Mouse (Mus musculus): ENCODE measurements around the gene Ak1.

Gene Ak1

DNA sequence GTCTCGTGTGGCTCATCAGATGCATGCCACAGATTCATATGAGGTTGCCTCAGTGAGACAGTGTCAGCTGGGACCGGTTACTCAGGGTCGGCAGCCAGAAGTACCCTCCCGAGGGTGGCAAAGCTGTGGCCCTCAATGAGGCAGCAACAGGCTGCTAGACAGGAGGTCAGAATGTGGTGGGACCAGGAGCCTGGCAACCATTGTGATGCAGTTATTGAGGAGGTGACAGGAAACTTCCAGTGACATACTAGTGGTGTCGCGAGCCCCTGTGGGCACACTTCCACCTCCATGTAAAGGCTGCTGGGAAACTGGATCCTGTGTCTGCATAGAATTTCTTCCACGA, at the start of gene Ak1:
Gene Ak1, plus strand, starts transcription at position 242 of the 343 bp plus-strand sequence.
- DNase-seq, result no peak

DNA sequence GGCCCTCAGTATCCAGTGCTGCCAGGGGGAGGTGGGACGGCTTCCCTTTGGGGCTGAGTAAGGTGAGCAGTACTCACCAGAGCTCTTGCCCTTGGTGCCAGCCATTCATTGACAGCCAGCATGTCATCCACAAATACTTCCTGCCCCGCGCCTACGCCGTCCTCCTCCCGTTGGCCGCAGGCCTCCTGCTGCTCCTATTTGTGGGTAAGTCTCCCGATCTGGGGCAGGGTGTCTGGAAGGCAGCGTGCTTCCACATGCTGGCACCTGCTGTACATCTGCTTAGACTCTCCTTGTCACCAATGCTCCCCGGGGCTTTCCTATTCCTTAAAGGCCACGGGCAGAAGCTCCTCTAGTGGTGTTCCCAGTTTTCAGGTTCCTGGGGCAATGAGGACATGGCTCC, 49.4 kb upstream of the Ak1 start:
- no peak for DNase-seq

DNA sequence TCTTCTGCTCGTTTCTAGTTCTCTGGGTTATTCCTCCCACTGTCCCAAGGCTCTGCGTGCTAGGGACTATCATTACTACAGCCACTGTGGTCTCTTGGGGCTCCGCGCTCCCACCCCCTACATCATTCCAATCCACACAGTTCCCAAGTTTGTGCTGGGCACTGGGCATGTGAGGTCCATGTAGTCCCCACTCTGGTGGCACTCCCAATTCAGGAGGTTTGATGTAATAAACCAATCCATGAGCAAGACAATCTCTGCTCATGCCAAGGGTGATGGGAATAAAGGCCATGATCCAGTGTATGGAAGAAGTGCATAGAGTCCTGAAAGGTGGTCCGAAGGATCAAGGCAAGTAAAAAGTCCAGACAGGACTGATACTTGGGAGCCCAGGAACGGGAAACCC, 47.1 kb upstream of the Ak1 start, which contains the start of gene Pip5kl1:
Gene Pip5kl1, plus strand, starts transcription at position 301 of the 400 bp plus-strand sequence.
- no peak for DNase-seq

DNA sequence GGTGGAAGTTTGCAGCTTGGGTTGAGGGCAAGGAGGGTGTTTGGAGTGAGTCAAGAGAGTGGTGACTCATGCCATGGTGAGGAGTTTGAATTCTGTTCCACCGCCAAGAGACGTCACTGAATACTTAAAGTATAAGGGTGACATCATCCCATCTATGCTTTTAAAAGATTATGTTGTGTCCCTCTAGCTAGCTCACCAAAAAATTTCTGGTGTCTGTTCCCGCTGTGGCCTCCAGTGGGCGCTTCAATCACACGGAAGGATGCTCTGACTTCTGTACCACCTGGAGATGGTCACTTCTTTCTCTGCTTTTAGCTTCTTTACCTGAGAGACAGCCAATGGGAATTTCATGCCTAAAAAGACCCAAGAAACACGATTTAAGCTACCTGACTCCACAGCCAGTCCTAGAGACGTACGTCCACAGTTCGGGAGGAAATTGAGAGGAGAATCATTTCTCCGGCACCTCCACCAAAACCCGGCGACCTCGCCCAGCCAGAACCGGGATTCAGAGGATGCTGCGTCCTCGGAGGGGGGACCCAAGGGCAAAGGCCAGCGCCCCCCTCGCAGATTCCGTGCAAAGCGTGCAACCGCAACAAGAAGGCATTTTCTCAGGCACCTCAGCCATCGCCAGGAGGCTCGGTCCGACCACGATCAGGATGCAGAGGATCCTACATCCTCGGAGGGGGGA, 46.5 kb upstream of the Ak1 start:
- DNase-seq, result peak; percentile 53

DNA sequence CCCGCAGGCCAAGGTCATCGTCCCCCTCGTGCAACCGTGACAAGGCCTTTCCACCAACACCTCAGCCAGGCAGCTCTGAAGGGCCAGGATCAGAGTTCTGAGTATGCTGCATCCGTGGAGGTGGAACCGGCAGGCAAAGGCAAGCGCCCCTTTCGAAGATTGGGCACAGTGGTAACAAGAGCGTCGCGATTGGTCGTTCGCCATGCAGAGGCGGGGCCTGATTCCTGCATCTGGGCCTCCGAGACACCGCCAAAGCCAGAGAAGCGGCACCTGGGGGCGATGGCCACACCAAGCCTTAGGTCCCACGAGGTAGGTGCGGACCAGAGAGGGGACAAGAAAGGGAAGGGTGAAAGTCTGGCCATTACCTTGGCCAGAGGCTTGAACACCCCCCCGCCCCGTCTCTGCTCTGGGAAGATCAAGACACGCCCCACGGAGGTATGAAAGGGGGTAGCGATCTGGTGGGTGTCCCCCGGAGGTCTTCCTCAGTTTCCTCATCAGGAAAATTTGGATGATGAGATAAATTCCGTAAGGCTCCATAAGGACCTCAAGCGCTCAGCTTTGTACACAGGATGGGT, 45.9 kb upstream of the Ak1 start, which contains the start of gene 9430097D07Rik:
Gene 9430097D07Rik, minus strand, starts transcription at position 99 of the 575 bp plus-strand sequence.
- no peak for DNase-seq

DNA sequence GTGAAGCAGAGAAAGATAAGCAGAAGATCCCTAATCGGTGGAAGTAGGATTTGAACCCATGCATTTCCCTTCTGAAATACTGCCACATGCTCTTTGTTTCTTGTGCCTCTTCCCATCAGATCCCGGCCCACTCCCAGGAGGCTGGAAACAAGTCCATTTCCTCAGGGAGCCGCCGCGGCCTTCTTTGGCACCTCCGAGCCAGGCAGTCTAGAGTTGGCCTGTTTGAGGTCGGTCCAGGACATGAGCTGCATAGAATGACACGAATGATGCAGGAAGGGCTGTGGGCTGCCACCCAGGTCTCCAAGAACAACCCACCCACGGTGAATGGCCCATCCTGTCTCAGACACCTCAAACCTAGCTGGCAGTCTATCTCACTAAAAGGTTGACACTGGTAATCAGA, 45.0 kb upstream of the Ak1 start:
- DNase-seq, result no peak

DNA sequence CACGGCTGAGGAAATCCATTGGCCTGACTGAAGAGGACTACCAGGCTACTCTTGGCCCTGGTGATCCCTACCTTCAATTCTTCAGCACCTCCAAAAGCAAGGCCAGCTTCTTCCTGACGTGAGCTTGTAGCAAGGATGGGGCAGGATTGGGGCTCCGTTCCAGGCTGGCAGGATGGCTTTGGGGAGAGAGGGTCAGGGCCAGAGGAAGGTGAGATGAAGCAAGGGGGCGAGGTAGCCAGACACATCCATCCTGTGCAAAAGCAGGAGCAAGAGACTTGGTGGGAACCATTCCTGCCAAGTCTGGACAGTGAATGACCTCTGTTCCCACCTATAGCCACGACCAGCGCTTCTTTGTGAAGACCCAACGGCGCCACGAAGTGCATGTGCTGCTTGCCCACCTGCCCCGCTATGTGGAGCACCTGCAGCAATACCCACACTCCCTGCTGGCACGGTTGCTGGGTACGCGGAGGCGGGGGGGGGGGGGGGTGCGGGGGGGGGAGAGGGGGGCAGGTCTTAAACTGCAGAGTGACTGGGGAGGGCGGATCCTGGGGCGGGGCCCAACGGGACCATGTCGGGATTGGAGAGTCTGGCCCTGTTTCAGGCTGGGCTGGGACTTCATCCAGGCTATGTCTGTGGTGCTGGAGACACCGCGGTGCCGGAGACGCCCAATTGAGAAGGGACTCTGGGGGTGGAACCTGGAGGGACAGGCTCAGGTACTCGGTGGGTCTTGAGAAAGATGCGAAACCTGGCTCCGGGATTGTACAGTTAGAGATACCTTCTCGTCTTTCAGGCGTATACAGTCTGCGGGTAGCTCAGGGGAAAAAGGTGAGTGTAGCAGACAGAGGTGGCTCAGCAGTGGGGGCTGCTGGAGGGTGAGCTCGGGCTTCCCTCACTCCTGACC, 43.2 kb upstream of the Ak1 start:
- DNase-seq, result no peak

DNA sequence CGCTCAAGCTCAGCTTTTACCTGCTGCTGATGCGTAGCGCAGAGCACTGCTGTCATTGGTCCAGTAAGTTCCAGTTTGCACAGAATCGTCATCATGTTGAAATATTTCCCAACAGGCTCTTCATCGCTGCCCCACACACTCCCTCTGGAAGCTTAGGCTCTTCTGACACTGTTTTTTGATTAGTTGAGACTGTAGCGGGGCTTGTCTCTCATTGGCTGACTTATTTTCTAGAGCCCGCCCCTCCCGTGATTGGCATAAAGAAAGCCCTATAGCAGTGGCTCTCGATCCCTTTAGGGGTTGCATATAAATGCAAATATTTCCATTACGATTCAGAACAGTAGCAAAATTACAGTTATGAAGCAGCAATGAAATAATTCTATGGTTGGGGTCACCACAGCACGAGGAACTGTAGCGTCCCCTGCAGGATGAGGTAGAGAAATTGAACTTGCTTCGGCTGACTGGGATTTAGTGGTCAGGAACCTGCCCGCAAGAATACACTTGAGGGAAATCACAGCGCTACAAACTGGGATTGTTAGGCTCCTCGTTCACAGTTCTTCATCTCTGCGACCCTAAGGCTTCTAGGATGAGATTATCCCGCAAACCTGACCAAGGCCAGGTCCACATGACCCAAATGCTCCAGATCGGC, 40.0 kb upstream of the Ak1 start:
- DNase-seq, result no peak

DNA sequence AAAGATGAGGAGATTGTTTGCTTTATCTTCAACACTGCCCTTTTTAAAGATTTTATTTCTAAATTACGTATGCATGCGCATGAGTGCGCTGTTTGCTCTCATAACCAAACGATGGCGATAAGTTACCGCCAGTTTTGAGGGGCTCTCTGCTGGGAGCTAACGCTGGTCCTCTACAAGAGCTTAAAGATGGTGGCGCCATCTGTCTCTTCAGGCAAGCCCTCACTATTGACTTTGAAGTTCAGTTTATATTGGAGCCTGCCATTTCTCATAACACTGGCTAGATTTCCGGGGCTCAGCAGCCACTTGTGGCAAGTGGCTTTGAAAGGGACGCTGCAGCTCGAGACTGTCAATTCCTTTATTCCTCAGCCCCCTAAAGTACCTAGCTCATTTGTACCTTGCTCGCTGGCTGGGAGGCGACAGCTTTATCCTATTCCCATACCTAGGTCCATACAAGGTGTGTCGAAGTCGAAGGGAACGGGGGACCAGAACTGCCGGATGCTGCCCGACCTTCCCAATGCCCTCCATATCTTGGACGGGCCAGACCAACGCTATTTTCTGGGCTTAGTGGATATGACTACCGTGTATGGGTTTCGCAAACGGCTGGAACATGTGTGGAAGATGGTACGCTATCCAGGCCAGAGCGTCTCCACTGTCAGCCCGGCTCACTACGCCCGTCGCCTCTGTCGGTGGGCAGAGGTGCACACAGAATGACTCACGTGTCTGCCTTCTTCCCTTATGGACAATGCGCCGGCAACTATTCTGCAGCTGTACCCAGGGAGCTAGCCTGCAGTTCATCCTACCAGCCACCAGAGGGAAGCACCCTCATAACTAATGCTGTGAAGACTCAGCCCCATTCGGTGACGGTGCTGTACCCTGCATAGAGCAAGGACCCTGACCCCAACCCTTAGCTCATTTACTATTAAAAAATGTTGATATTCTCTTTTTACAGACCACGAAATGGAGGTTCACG, 38.4 kb upstream of the Ak1 start:
- DNase-seq, result peak; percentile 89

DNA sequence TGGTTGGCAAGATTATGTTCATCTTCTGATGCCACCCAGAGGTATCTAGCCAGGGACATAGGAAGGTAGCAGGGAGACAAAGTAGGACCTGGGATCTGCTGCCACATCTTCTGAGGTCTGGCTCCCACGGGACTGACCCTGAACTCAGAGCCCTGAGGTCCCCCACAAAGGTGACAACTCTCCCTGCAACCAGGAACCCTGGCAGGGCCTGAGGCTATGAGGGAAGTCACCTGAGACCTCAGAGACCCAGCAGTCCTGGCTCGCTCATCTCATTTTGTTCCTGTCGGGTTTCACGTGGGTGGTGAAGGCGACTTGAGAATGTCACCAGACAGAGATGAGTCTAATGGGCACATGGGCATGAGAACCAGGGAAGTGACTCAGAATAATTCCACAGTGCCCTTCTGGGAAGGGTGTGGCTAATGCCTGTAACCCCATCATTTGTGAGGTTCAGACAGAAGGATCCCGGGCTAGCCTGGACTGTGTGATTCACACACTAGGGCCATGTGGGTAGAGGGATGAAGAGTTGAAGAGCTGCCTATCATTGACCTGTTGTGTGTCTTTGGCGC, 36.3 kb upstream of the Ak1 start:
- no peak for DNase-seq

DNA sequence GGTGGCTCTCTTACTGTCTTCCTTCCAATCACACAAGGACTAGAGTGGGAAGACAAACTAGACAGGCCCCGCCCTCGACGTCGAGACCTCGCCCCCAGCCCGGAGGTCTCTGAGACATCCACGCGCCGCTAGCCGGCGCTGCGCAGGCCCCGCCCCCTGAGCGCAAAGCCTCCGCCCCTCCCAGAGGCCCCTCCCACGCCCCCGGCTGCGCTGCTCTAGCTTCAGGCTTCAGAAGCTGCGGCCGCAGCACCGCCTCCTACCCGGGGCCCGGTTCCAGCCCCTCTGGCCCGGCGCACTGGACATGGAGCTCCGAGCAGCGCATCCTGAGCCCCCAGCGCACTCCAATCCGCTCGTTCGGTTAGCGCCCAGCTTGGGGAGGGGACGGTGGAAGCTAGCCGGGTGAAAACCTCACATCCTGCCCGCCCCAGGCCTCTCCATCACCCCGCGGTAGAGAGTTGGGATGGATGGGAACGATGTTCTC, 34.6 kb upstream of the Ak1 start, which contains the start of gene St6galnac4:
Gene St6galnac4, plus strand, starts transcription at position 225 of the 481 bp plus-strand sequence.
- DNase-seq, result peak; percentile 83

DNA sequence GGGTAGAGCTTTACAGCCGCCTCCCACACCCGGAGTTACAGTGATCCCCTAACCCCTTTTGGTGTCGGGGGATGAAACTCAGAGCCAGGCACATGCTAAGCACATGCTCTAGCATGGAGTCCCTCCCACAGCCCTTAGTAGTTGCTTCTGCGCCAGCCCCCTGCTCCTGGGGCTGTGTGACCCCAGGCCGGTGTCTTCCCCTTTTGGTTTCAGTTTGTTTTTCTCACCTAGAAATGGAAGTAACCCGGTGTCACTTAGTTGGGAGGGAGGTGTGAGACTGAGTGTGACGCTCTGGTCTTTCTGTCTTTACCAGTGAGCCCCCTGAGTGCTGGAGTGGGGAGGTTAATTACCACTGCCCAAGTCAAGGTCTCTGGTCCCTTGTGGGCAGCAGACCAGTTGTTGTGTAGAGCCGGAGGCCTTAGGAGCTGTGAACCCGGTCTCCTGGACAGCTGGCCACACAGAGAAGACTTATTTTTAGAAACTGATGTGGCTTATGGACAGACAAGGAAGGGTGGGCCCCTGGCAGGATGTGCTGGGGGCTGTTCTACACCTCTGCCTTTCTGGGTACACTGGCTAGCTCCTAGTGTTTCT, 33.7 kb upstream of the Ak1 start:
- DNase-seq, result no peak

DNA sequence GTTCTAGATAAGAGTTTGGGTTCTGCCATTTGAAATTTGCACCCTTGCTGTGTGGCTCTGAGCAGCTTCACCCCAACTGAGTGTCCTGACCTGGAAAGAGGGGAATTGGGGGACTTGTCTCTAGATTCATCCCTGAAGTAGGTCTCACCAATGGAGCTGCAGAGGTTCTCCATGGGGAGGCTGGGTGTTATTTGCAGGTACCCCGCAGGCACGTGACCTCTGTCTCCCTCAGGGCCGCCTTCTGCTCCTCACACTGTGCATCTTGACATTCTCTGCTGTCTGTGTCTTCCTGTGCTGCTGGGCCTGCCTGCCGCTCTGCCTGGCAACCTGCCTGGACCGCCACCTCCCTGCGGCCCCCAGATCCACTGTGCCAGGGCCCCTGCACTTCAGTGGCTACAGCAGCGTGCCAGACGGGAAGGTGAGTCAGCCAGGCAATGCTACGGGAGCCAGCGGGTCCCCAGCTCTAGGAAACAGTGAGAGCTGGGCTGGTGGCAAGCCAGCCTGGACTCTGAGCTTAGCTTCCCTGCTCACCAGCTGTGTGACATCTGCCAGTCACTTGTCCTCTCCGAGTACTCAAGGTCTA, 32.3 kb upstream of the Ak1 start:
- DNase-seq, result no peak

DNA sequence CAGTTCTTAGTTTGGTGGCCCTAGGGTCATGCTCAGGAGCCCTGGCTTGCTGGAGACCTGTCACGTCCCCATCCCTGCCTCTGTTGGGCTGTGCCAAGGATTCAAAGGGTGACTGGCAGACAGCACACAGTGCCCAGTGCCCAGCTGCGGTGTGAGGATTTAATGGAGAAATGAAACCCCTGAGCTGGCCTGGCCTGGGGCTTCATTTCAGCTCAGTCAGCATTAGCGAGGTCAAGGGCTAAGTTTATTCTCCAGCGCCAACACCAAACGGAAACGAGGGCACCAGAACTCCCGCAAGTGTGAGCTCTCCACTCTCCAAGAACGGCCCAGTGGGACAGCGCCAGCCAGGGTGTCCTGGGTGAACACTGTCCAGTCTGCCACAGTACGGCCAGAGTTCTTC, 31.3 kb upstream of the Ak1 start:
- DNase-seq, result no peak

DNA sequence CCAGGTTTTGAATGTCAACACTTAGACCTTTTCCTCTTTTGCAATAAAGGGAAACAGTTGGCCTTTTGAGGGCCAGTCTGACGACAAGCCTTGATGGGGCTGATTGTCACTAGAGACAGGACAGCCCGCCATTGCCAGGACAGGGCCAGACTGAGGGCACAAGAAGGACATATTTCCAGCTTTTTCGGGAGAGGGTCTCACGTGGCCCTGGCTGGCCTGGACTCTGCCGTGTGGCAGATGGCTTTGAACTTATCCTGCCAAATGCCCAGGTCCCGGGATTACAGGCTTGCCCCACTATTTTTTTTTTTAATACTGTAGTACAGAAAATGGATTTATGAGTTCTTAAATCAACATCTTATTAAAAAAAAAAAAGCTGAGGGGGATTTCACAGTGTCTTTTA, 30.3 kb upstream of the Ak1 start:
- DNase-seq, result no peak

DNA sequence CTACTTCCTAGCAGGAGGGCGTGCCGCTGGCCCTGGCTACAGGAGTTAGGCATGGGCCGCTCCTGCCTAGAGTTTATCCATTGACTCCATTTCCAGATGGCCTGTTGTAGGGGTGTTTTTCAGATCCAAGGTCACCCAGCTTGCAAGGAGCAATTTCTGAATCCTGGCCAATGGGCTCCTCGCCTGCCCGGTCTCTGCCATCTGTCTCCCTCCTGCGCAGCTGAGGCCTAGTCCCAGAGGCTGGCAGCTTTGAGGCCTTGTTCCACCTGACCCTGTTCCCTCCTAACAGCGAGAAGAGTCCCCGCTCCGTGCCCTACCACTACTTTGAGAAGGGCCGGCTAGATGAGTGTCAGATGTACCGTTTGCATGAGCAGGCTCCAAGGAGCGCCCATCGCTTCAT, 24.8 kb upstream of the Ak1 start:
- DNase-seq, result no peak

DNA sequence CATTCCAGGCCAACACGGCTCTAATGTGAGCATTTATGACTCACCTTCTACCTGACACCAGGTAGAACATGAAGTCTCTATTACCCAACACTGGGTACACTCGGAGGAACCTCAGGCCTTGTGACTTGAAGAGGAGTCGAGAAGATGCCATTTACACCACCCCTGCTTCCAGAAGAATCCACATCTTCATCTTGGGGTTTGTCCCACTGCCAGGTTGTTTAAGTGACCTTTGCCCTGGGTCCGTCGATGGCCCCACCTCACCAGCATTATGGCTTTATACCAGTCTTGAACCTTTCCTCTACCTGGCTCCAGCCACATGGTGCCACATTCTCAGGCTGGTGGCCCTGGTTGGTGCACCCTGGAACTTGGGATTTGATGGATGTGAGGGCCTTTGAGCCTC, 24.3 kb upstream of the Ak1 start:
- DNase-seq, result no peak

DNA sequence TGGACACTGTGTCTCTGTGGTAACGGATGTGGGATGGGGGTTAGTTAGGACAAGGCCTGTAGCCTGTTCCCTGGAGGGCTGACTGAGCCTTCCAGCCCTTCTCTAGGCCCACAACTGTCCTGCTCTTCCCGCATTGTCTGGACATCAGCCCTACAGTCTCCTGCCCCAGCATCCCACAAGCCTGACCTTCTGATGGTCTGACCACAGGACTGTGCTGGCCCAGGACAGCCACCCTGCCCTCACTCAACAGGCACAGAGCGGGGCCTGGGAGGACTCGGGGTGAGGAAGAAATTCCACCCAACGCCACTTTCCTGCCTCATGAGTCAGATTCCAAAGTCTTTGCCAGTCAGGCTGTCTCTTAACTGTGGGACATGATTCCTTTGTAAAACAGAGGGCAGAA, 23.9 kb upstream of the Ak1 start:
- no peak for DNase-seq

DNA sequence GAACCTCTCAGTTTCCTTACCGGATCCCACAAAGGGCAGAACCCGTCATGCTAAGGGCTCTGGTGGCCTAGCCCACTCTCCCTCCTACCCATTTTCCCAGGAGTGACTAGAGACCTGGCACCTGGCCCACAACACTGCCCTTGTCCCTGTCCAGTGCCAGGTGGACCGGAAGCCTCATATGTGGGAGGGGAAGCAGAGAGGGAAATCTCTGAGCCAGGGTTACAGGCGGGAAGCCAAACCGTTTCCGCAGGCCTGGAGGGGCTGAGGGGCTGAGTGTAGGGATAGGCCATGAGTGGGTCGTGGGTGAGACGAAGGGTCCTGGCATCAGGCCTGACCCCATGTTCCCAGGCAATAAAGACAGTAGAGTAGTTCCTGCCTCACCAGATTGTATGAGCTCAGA, 23.1 kb upstream of the Ak1 start:
- DNase-seq, result no peak

DNA sequence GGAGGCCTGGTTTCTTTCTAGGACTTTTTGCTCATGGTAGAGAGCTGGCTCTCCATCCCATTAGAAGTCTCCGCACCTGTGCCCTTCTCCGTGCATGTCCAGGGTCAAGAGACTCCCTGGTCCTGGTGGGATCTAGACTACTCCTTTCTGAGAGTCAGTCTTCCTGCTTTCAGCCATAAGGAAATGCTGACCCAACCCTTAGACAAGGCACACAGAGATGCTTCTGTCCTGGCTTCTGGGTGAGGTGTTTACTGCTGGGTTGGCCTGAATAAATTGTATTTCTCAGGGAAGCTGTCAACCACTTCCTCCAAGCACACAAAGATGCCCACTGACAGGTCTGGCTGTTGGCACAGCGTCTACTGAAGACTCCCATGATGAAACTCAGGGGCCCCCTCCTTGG, 22.1 kb upstream of the Ak1 start, which contains the start of gene St6galnac6:
Gene St6galnac6, plus strand, starts transcription at position 301 of the 400 bp plus-strand sequence.
- DNase-seq, result no peak
